Mouse (Mus musculus): Measurements from ENCODE around the gene Ipo8. TPM values are rescaled to one million over a fixed set of nuclear protein-coding genes. Genes with fewer than 3 reads are reported as not detected.

Ipo8 gene
- total and polyA plus RNA-seq, 3 experiments, result 23.4 to 28.3 TPM; not detected in 1

DNA sequence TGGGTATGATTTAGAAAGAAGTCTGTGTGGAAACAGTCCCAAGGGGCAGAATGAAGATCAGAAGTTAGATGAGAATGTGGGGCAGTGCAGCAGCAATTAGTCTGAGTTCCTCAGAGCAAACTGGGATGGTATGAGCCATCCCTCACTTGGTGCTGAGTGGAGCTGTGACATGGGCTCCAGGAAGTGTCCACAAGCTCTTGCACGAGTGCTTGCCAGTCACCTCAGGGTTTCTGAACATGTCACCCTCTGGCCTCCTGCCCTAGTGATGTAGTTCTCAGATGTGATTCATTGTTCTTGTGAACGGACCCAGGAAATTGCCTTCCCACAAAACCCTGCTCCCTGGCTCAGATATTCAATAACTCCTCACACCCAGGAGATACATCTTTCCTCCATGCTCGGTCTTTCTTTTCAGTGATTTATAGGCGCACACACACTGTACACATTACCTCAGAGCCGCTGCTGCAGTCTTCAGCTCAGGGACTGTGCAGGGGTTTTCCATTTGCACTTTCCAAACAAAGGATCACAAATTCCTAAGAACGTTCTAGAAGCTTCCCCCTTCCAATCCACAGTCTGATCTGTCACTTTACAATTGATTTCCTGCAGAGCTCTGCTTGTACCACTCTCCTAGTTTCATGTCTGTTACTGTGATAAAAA lies 103.3 kb downstream of the Ipo8 start:
- no peaks in the 10 kb centered on the region for H3K36me3 ChIP-seq (ENCODE audit: control insufficient read depth in 1 of 2, insufficient read depth in 2 of 2, low read length in 2 of 2)
- TF ChIP-seq POLR2AphosphoS2 (IDR thresholded peaks at IDR 0.05; ENCODE audit: low read length) (no peak), TAL1 (IDR thresholded peaks at IDR 0.05; ENCODE audit: low read length) (no peak), CHD2 (IDR thresholded peaks at IDR 0.05; ENCODE audit: low read length) (no peak), BHLHE40 (IDR thresholded peaks at IDR 0.05; ENCODE audit: borderline replicate concordance, low read depth, low read length) (no peak), GATA1 (IDR thresholded peaks at IDR 0.05; ENCODE audit: low read depth, low read length) (no peak), UBTF (IDR thresholded peaks at IDR 0.05; ENCODE audit: borderline replicate concordance, insufficient read depth, low read depth, low read length) (no peak), CTCF (IDR thresholded peaks at IDR 0.05 in 2 of 3, conservative IDR thresholded peaks at IDR 0.05 in 1 of 3; ENCODE audit: control insufficient read depth in 1 of 3, insufficient read depth in 1 of 3, low read depth in 2 of 3, low read length in 3 of 3, poor library complexity in 1 of 3, severe bottlenecking in 1 of 3) (no peak), USF2 (IDR thresholded peaks at IDR 0.05; ENCODE audit: borderline replicate concordance in 1 of 2, insufficient read depth in 1 of 2, low read depth in 1 of 2, low read length in 2 of 2) (no peak), SMC3 (IDR thresholded peaks at IDR 0.05; ENCODE audit: low read depth, low read length) (no peak), MYC (IDR thresholded peaks at IDR 0.05; ENCODE audit: low read depth, low read length) (no peak), ZC3H11A (IDR thresholded peaks at IDR 0.05; ENCODE audit: low read depth, low read length) (no peak)
- no peaks in the 10 kb centered on the region for H3K4me1 ChIP-seq (ENCODE audit: control insufficient read depth in 1 of 2, insufficient read depth in 2 of 2, low read length in 2 of 2)
- H3K79me2 ChIP-seq (ENCODE audit: control insufficient read depth, insufficient read depth, low read length, poor library complexity), result no peaks in the 10 kb centered on the region
- no peak for DNase-seq (ENCODE audit: low read depth, low spot score)
- H3K4me3 ChIP-seq (ENCODE audit: control insufficient read depth in 1 of 2, insufficient read depth in 1 of 2, low read depth in 2 of 2, low read length in 2 of 2), result no peak overlapping the region
- no peak overlapping the region for H3K9ac ChIP-seq (ENCODE audit: control insufficient read depth, low read depth, low read length, poor library complexity, severe bottlenecking)
- no peaks in the 10 kb centered on the region for H3K9me3 ChIP-seq (replicated peaks; ENCODE audit: insufficient read depth, low read length)
- no peak overlapping the region for H3K27ac ChIP-seq (ENCODE audit: control insufficient read depth, low read depth, low read length)
- H3K27me3 ChIP-seq (ENCODE audit: control insufficient read depth in 1 of 2, insufficient read depth in 2 of 2, low read length in 2 of 2), result peaks cover 0 to 1% of the 10 kb centered on the region in 2 experiments; a peak in 1 of 4 replicates

DNA sequence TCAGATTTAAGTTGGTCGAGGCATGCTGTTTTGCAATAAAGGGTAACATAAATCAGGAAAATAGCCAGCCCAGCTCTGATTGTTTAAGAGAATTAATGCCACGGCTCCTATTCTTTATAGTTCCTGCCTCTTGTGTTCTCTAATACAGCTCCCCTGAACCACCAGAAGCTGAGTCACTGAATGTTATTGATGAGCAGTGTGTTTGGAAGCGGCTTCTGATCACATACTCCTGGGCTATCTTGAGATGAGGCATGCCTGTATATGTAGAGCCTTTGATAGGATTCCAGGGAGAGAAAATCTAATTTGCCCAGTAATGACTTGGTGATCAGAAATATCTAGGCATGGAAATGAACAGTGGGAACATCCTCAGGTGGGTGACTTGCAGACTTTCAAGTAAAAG lies 106.8 kb downstream of the Ipo8 start:
- no peak for DNase-seq (ENCODE audit: low read depth, low spot score)
- H3K9ac ChIP-seq (ENCODE audit: control insufficient read depth, low read depth, low read length, poor library complexity, severe bottlenecking), result no peak overlapping the region
- TF ChIP-seq KAT2A (conservative IDR thresholded peaks at IDR 0.05; ENCODE audit: low read depth, low read length) (no peak), MXI1 (IDR thresholded peaks at IDR 0.05; ENCODE audit: low read depth, low read length) (no peak), POLR2A (IDR thresholded peaks at IDR 0.05; ENCODE audit: control insufficient read depth in 1 of 2, insufficient read depth in 1 of 2, low read depth in 1 of 2, low read length in 2 of 2, poor library complexity in 1 of 2) (no peak), HCFC1 (IDR thresholded peaks at IDR 0.05; ENCODE audit: low read depth, low read length) (no peak), ZKSCAN1 (IDR thresholded peaks at IDR 0.05; ENCODE audit: low read depth, low read length) (no peak), ZNF384 (IDR thresholded peaks at IDR 0.05; ENCODE audit: low read depth, low read length) (no peak), TAL1 (IDR thresholded peaks at IDR 0.05; ENCODE audit: low read length) (no peak)

More for the DNA sequence above, 106.8 kb downstream of the Ipo8 start:
- Histone ChIP-seq H3K36me3 (ENCODE audit: control insufficient read depth in 1 of 2, insufficient read depth in 2 of 2, low read length in 2 of 2) (no peaks in the 10 kb centered on the region), H3K27me3 (ENCODE audit: control insufficient read depth in 1 of 2, insufficient read depth in 2 of 2, low read length in 2 of 2) (peaks cover 0 to 1% of the 10 kb centered on the region in 2 experiments; a peak in 1 of 4 replicates), H3K27ac (ENCODE audit: control insufficient read depth, low read depth, low read length) (no peak overlapping the region), H3K4me1 (ENCODE audit: control insufficient read depth in 1 of 2, insufficient read depth in 2 of 2, low read length in 2 of 2) (no peaks in the 10 kb centered on the region), H3K79me2 (ENCODE audit: control insufficient read depth, insufficient read depth, low read length, poor library complexity) (no peaks in the 10 kb centered on the region), H3K9me3 (replicated peaks; ENCODE audit: insufficient read depth, low read length) (no peaks in the 10 kb centered on the region), H3K4me3 (ENCODE audit: control insufficient read depth in 1 of 2, insufficient read depth in 1 of 2, low read depth in 2 of 2, low read length in 2 of 2) (no peak overlapping the region)

Other genes with a start within 250 kb of the Ipo8 start
- 4.2 and 5.9 TPM in 2 replicates for gene Caprin2, start 64.8 kb upstream of the Ipo8 start, total RNA-seq (2012; rRNA removed)
- gene Caprin2, start 64.8 kb upstream of the Ipo8 start, polyA plus RNA-seq (2012; ENCODE audit: insufficient read depth in 1 of 2, insufficient read length in 2 of 2, low read depth in 1 of 2, low replicate concordance in 2 of 2, missing spikeins in 1 of 2), result 1 to 10 TPM in 1 of 2 experiments, not detected in 1; 6.4 TPM
- gene Sinhcaf, start 115.0 kb upstream of the Ipo8 start, total RNA-seq (2012; rRNA removed), result 44.1 and 54.4 TPM in 2 replicates
- gene Sinhcaf, start 115.0 kb upstream of the Ipo8 start, polyA plus RNA-seq (2012; ENCODE audit: insufficient read depth in 1 of 2, insufficient read length in 2 of 2, low read depth in 1 of 2, low replicate concordance in 2 of 2, missing spikeins in 1 of 2), result 10 to 100 TPM; 34.7 to 59.7 TPM

Measured in MEL (cell line).